Mouse (Mus musculus) erythroblast, embryonic 14.5 days (primary cell): ENCODE results near the gene Col25a1.

ENCODE experiments used
- GATA1 ChIP-seq: IDR thresholded peaks from 2 replicates; pipeline ENCODE4 v1.6.1; 2012; ENCODE audit warnings: low read length, inconsistent platforms, mixed read lengths
- TAL1 ChIP-seq: IDR thresholded peaks from 3 replicates; pipeline ENCODE4 v1.6.1; 2012; ENCODE audit warnings: low read length, inconsistent platforms, mixed read lengths

GRCm38 (mm10) chr3:130090460-130090859 lies 40.8 kb upstream of the Col25a1 start:
- TF ChIP-seq TAL1 (no peak), GATA1 (no peak)
